Mouse (Mus musculus) MEL (cell line): ENCODE measurements around the gene Fndc1.

ENCODE experiments used
- CTCF ChIP-seq, 3 experiments: IDR thresholded peaks in 2 of 3; conservative IDR thresholded peaks in 1 of 3; 2 replicates each; pipeline ENCODE4 v1.5.1; 2011 to 2012; ENCODE audit warnings: low read length in 3 of 3, low read depth in 2 of 3, mild to moderate bottlenecking in 2 of 3, improper control_type of control experiment in 1 of 3, inconsistent platforms in 1 of 3, mixed read lengths in 1 of 3, moderate library complexity in 1 of 3; ENCODE audit not compliant: control insufficient read depth in 1 of 3, insufficient read depth in 1 of 3, poor library complexity in 1 of 3, severe bottlenecking in 1 of 3
- HCFC1 ChIP-seq: IDR thresholded peaks from 2 replicates; pipeline ENCODE4 v1.6.1; 2012; ENCODE audit warnings: low read depth, mild to moderate bottlenecking, inconsistent platforms, low read length, improper control_type of control experiment, moderate library complexity
- KAT2A ChIP-seq: conservative IDR thresholded peaks from 2 replicates; pipeline ENCODE4 v1.6.1; 2012; ENCODE audit warnings: low read depth, low read length, improper control_type of control experiment, inconsistent platforms
- POLR2A ChIP-seq, 2 experiments: IDR thresholded peaks; 2 replicates each; pipeline ENCODE4 v1.6.1; 2011 to 2012; ENCODE audit warnings: low read length in 2 of 2, mild to moderate bottlenecking in 2 of 2, control low read depth in 1 of 2, improper control_type of control experiment in 1 of 2, low read depth in 1 of 2, moderate library complexity in 1 of 2; ENCODE audit not compliant: control insufficient read depth in 1 of 2, insufficient read depth in 1 of 2, poor library complexity in 1 of 2
- TBP ChIP-seq: IDR thresholded peaks from 2 replicates; pipeline ENCODE4 v1.8.0; 2011; ENCODE audit warnings: low read depth, low read length, improper control_type of control experiment
- ZMIZ1 ChIP-seq: IDR thresholded peaks from 2 replicates; pipeline ENCODE4 v1.6.1; 2012; ENCODE audit warnings: low read depth, mild to moderate bottlenecking, inconsistent platforms, low read length, improper control_type of control experiment, moderate library complexity
- ZNF384 ChIP-seq: IDR thresholded peaks from 2 replicates; pipeline ENCODE4 v1.6.1; 2012; ENCODE audit warnings: low read depth, mild to moderate bottlenecking, inconsistent platforms, low read length, improper control_type of control experiment

- TF ChIP-seq TBP (no peak), POLR2A (IDR thresholded peaks at IDR 0.05; ENCODE audit: control insufficient read depth in 1 of 2, insufficient read depth in 1 of 2, low read depth in 1 of 2, low read length in 2 of 2, poor library complexity in 1 of 2) (no peak), ZMIZ1 (no peak), ZNF384 (no peak), CTCF (IDR thresholded peaks at IDR 0.05 in 2 of 3, conservative IDR thresholded peaks at IDR 0.05 in 1 of 3; ENCODE audit: control insufficient read depth in 1 of 3, insufficient read depth in 1 of 3, low read depth in 2 of 3, low read length in 3 of 3, poor library complexity in 1 of 3, severe bottlenecking in 1 of 3) (peak; percentile 86 to 90 (median 89)), HCFC1 (no peak), KAT2A (no peak)
Observed at GRCm38 (mm10) chr17:7868631-7869030, 41.5 kb upstream of the Fndc1 start.
